Mouse (Mus musculus) lung, embryonic 14.5 days (tissue): Measurements from ENCODE around the gene Chia1. TPM values are rescaled to one million over a fixed set of nuclear protein-coding genes. Genes with fewer than 3 reads are reported as not detected.
A peak's percentile ranks its signal among the peaks of the same experiment; 100 is the strongest.
"Not testable (repeated sequence)": the region's sequence is repeated elsewhere in the genome, so short reads cannot be mapped to it uniquely, and the experiment has no call there.

ENCODE experiments used
- ATAC-seq: fragments of 200-750 bp; cut with Nextera tagmentation; 2 replicates; pipeline ENCODE4 v1.8.0; 2017; ENCODE audit warnings: mild to moderate bottlenecking, moderate TSS enrichment, moderate library complexity; ENCODE audit not compliant: insufficient read depth
- DNase-seq: peaks from one replicate; pipeline ENCODE4 v3.0.0-alpha.2; 2015
- H3K27ac ChIP-seq: fragments of 300-500 bp; sonication (generic); 2 replicates; pipeline ENCODE4 v1.5.1; 2014; ENCODE audit warnings: low read depth, mild to moderate bottlenecking, moderate library complexity
- H3K27me3 ChIP-seq: fragments of 300-500 bp; sonication (generic); 2 replicates; pipeline ENCODE4 v1.6.1; 2014; ENCODE audit warnings: low read length, control low read depth; ENCODE audit not compliant: insufficient read depth
- H3K36me3 ChIP-seq: fragments of 300-500 bp; sonication (generic); 2 replicates; pipeline ENCODE4 v1.6.1; 2014; ENCODE audit warnings: control low read depth; ENCODE audit not compliant: insufficient read depth
- H3K4me1 ChIP-seq: fragments of 300-500 bp; sonication (generic); 2 replicates; pipeline ENCODE4 v1.6.1; 2014; ENCODE audit warnings: antibody characterized with exemption, control low read depth; ENCODE audit not compliant: insufficient read depth
- H3K4me2 ChIP-seq: fragments of 300-500 bp; sonication (generic); 2 replicates; pipeline ENCODE4 v1.6.1; 2014; ENCODE audit warnings: mild to moderate bottlenecking
- H3K4me3 ChIP-seq: fragments of 300-500 bp; sonication (generic); 2 replicates; pipeline ENCODE4 v1.5.1; 2014; ENCODE audit warnings: low read depth, low read length
- H3K9ac ChIP-seq: fragments of 300-500 bp; sonication (generic); 2 replicates; pipeline ENCODE4 v1.6.1; 2014
- H3K9me3 ChIP-seq: fragments of 300-500 bp; sonication (generic); 2 replicates; pipeline ENCODE4 v1.6.1; 2016; ENCODE audit warnings: low read depth, low read length, control low read depth
- CTCF ChIP-seq: IDR thresholded peaks from 2 replicates; pipeline ENCODE4 v1.5.1; 2016; ENCODE audit warnings: antibody characterized with exemption, low read depth
- WGBS: fragments of 180-500 bp; shearing (Covaris S2); extraction: QIAGEN DNeasy Blood & Tissue Kit; methylation state at CpG from one replicate; pipeline ENCODE4 v1.1.7; 2014; 5-methylcytosine and 5-hydroxymethylcytosine counted together
- polyA plus RNA-seq: library from polyadenylated mRNA; unstranded; fragments of >200 nt; fragmentation: Nextera tagmentation; extraction: Ambion mirVana; gene quantifications from 2 replicates; pipeline ENCODE4 v1.2.1, GENCODE M21; 2014

Chia1 gene
- polyA plus RNA-seq: 0.13 and 0.15 TPM in 2 replicates

- H3K27me3 ChIP-seq: no peaks in the 10 kb centered on the region
- no peaks in the 10 kb centered on the region for H3K36me3 ChIP-seq
- no peak for TF ChIP-seq CTCF
- H3K4me1 ChIP-seq: no peaks in the 10 kb centered on the region
- DNase-seq: no peak
- H3K9ac ChIP-seq: no peak within 1 kb of the TSS
- 78% methylated on average over 3 of the region's 3 CpGs for WGBS
- no peaks in the 10 kb centered on the region for H3K9me3 ChIP-seq
- ATAC-seq: no peak
- H3K4me2 ChIP-seq: no peak within 1 kb of the TSS
- no peak within 1 kb of the TSS for H3K4me3 ChIP-seq
- no peak within 1 kb of the TSS for H3K27ac ChIP-seq
Observed at GRCm38 (mm10) chr3:106112929-106113328, at the start of gene Chia1. Chia1 (plus strand) TSS chr3:106113229.

GRCm38 (mm10) chr3:106067707-106068106 lies 45.3 kb upstream of the Chia1 start:
- not testable (repeated sequence) for DNase-seq
- 39% methylated on average over 5 of the region's 5 CpGs for WGBS

GRCm38 (mm10) chr3:106070994-106071393 lies 42.0 kb upstream of the Chia1 start:
- WGBS: 54% methylated on average over 2 of the region's 2 CpGs
- Histone ChIP-seq H3K9ac (no peak overlapping the region), H3K36me3 (no peaks in the 10 kb centered on the region), H3K9me3 (no peaks in the 10 kb centered on the region), H3K4me2 (no peak overlapping the region), H3K27me3 (no peaks in the 10 kb centered on the region), H3K4me3 (no peak overlapping the region), H3K27ac (no peak overlapping the region), H3K4me1 (no peaks in the 10 kb centered on the region)
- no peak for DNase-seq
- no peak for ATAC-seq
- TF ChIP-seq CTCF: no peak

More at GRCm38 (mm10) chr3:106067707-106068106, 45.3 kb upstream of the Chia1 start:
- not testable (repeated sequence) for H3K27ac ChIP-seq, H3K4me3 ChIP-seq, H3K4me1 ChIP-seq, H3K4me2 ChIP-seq, ATAC-seq, H3K27me3 ChIP-seq, H3K9ac ChIP-seq, H3K36me3 ChIP-seq, H3K9me3 ChIP-seq

- Histone ChIP-seq H3K9me3 (no peaks in the 10 kb centered on the region), H3K9ac (no peak overlapping the region), H3K4me2 (no peak overlapping the region), H3K36me3 (no peaks in the 10 kb centered on the region), H3K4me3 (no peak overlapping the region), H3K27ac (no peak overlapping the region), H3K4me1 (no peaks in the 10 kb centered on the region), H3K27me3 (no peaks in the 10 kb centered on the region)
- 24% methylated on average over 1 of the region's 1 CpGs for WGBS
- no peak for TF ChIP-seq CTCF
- peak; percentile 37 for DNase-seq
- ATAC-seq: 0 out of 2 replicates have a peak, but pooled peaks have one; percentile 28
Observed at GRCm38 (mm10) chr3:106074824-106075223, 38.2 kb upstream of the Chia1 start.

- no peaks in the 10 kb centered on the region for H3K36me3 ChIP-seq
- ATAC-seq (no peak), DNase-seq (no peak)
- H3K4me1 ChIP-seq: no peaks in the 10 kb centered on the region
- H3K9me3 ChIP-seq: peaks cover 4% of the 10 kb centered on the region; the same call in 1 of the 2 replicates
- TF ChIP-seq CTCF: no peak
- H3K4me3 ChIP-seq: no peak overlapping the region
- no peak overlapping the region for H3K4me2 ChIP-seq
- H3K27ac ChIP-seq: no peak overlapping the region
- no peak overlapping the region for H3K9ac ChIP-seq
- H3K27me3 ChIP-seq: no peaks in the 10 kb centered on the region
Observed at GRCm38 (mm10) chr3:106126999-106127398, 14.0 kb downstream of the Chia1 start.

- no peaks in the 10 kb centered on the region for H3K4me1 ChIP-seq
- ATAC-seq (no peak), DNase-seq (no peak)
- H3K9ac ChIP-seq: no peak overlapping the region
- no peaks in the 10 kb centered on the region for H3K27me3 ChIP-seq
- peaks cover 4% of the 10 kb centered on the region; the same call in 1 of the 2 replicates for H3K9me3 ChIP-seq
- H3K4me2 ChIP-seq: no peak overlapping the region
- TF ChIP-seq CTCF: no peak
- no peaks in the 10 kb centered on the region for H3K36me3 ChIP-seq
- no peak overlapping the region for H3K27ac ChIP-seq
- WGBS: 75% methylated on average over 4 of the region's 4 CpGs
- H3K4me3 ChIP-seq: no peak overlapping the region
Observed at GRCm38 (mm10) chr3:106128807-106129493, 15.9 kb downstream of the Chia1 start.

- 63% methylated on average over 5 of the region's 5 CpGs for WGBS
- TF ChIP-seq CTCF: no peak
- H3K4me3 ChIP-seq: no peak overlapping the region
- no peak overlapping the region for H3K27ac ChIP-seq
- DNase-seq (no peak), ATAC-seq (no peak)
- H3K4me2 ChIP-seq: no peak overlapping the region
- H3K9ac ChIP-seq: no peak overlapping the region
- H3K36me3 ChIP-seq: no peaks in the 10 kb centered on the region
- H3K4me1 ChIP-seq: no peaks in the 10 kb centered on the region
- no peaks in the 10 kb centered on the region for H3K27me3 ChIP-seq
- H3K9me3 ChIP-seq: no peaks in the 10 kb centered on the region; the same call in 1 of the 2 replicates
Observed at GRCm38 (mm10) chr3:106131690-106132089, 18.7 kb downstream of the Chia1 start.
